Mouse (Mus musculus) limb, embryonic 11.5 days (tissue): ENCODE measurements at regions not wholly inside any gene's neighbourhood (a gene's known extent, or its start where the extent isn't known, plus 50 kb on each side); places are given as distances from the start of the nearest gene placed in this dataset.

Experiments
- ATAC-seq: fragments of 200-750 bp; cut with Nextera tagmentation; 2 replicates; pipeline ENCODE4 v1.8.0; 2017; ENCODE audit warnings: low read depth; ENCODE audit not compliant: insufficient number of reproducible peaks, low FRiP score, low TSS enrichment
- DNase-seq: peaks from one replicate; pipeline ENCODE4 v3.0.0-alpha.2; 2015; ENCODE audit warnings: low spot score
- H3K27ac ChIP-seq: fragments of 300-500 bp; sonication (generic); replicated peaks from 2 replicates; pipeline ENCODE4 v1.5.1; 2014; ENCODE audit warnings: low read depth, mild to moderate bottlenecking, low read length
- H3K27me3 ChIP-seq: fragments of 300-500 bp; sonication (generic); 2 replicates; pipeline ENCODE4 v1.6.1; 2014; ENCODE audit warnings: mild to moderate bottlenecking, low read length, mixed read lengths; ENCODE audit not compliant: control insufficient read depth, insufficient read depth
- H3K36me3 ChIP-seq: fragments of 300-500 bp; sonication (generic); 2 replicates; pipeline ENCODE4 v1.6.1; 2014; ENCODE audit warnings: mild to moderate bottlenecking, low read length, moderate library complexity, mixed read lengths; ENCODE audit not compliant: control insufficient read depth, insufficient read depth
- H3K4me1 ChIP-seq: fragments of 300-500 bp; sonication (generic); 2 replicates; pipeline ENCODE4 v1.6.1; 2014; ENCODE audit warnings: low read length, mixed read lengths; ENCODE audit not compliant: control insufficient read depth, insufficient read depth
- H3K4me2 ChIP-seq: fragments of 300-500 bp; sonication (generic); 2 replicates; pipeline ENCODE4 v1.6.1; 2014; ENCODE audit warnings: low read depth, mild to moderate bottlenecking, moderate library complexity; ENCODE audit not compliant: severe bottlenecking
- H3K4me3 ChIP-seq: fragments of 300-500 bp; sonication (generic); 2 replicates; pipeline ENCODE4 v1.5.1; 2014; ENCODE audit warnings: low read depth, low read length
- H3K9ac ChIP-seq: fragments of 300-500 bp; sonication (generic); 2 replicates; pipeline ENCODE4 v1.6.1; 2014; ENCODE audit warnings: mild to moderate bottlenecking, low read length
- H3K9me3 ChIP-seq: fragments of 300-500 bp; sonication (generic); 2 replicates; pipeline ENCODE4 v1.6.1; 2016; ENCODE audit warnings: low read length; ENCODE audit not compliant: control insufficient read depth
- WGBS: fragments of 180-500 bp; shearing (Covaris S2); extraction: QIAGEN DNeasy Blood & Tissue Kit; methylation state at CpG from one replicate; pipeline ENCODE4 v1.1.7; 2014; 5-methylcytosine and 5-hydroxymethylcytosine counted together

DNA sequence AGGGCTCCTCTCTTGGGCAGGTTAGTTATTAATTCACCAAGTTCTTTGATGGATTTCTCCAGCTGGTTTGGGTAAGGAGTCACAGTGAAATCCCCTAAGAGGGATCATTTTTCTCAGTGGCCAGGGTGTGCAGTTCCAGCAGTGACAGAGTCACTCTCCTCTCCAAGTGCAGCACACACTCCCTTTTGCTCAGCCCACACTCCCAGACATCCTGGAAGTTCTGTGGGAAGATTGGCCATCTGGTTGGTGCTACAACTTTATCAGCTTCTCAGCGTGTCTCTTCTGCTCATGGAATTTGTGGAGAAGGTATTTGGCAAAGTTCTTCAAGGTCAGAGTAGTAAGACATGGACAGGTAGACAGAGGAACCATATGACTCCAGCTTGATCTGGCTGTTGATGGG, 148.5 kb upstream of the Lrig1 start:
- H3K27me3 ChIP-seq = no peaks in the 10 kb centered on the region
- no peaks in the 10 kb centered on the region for H3K36me3 ChIP-seq
- no peak for DNase-seq
- no peak overlapping the region for H3K9ac ChIP-seq
- 88% methylated on average over 1 of the region's 1 CpGs for WGBS
- no peaks in the 10 kb centered on the region for H3K4me1 ChIP-seq
- H3K4me2 ChIP-seq = no peak overlapping the region
- H3K4me3 ChIP-seq = no peak overlapping the region
- no peak overlapping the region for H3K27ac ChIP-seq
- no peak for ATAC-seq
- H3K9me3 ChIP-seq = no peaks in the 10 kb centered on the region

DNA sequence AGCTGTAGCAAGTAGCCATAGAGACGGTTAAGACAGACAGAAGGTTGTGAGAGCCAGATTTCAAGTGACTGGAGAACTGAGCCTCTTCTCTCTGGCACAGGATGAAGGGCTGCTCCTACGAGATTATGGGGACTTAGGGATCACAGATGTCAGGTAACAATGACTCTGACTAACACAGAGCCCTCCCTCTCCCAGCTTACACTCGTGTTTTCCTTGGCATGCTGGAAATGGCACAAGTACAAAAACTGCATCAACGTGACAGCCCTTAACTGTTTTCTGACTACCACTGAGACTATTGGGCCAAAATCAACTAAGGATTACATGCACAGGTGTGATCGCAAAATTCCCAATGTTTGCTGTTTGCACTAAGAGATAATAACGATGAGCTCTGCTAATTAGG, 145.9 kb upstream of the Lrig1 start:
- H3K4me3 ChIP-seq = no peak overlapping the region
- no peak for ATAC-seq
- H3K9ac ChIP-seq = no peak overlapping the region
- 87% methylated on average over 6 of the region's 6 CpGs for whole genome bisulfite sequencing
- no peaks in the 10 kb centered on the region for H3K9me3 ChIP-seq
- no peaks in the 10 kb centered on the region for H3K27me3 ChIP-seq
- no peaks in the 10 kb centered on the region; the same call in 1 of the 2 replicates for H3K4me1 ChIP-seq
- no peaks in the 10 kb centered on the region for H3K36me3 ChIP-seq
- H3K27ac ChIP-seq = no peak overlapping the region
- H3K4me2 ChIP-seq = no peak overlapping the region
- DNase-seq = no peak

DNA sequence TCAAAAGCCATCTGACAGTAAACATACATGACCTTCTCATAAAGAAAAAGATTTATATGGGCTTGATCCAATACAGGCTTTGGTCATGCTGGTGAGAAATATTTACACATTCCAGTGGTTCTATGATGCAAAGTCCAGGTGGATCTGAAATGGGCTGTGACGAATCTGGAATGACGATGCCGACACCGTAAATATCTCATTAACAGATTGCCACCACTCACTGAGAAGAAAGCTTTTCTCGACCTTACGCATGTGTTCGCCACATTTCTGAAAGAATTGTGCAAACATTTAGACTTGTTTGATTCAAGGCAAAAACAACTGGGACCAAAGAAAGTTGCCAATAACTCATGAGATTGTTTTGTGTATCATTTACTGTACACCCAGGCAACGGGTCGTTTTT, 142.9 kb upstream of the Lrig1 start:
- 64% methylated on average over 9 of the region's 9 CpGs for WGBS
- no peak overlapping the region for H3K4me2 ChIP-seq
- no peaks in the 10 kb centered on the region for H3K9me3 ChIP-seq
- ATAC-seq (no peak), DNase-seq (no peak)
- H3K9ac ChIP-seq = no peak overlapping the region
- no peaks in the 10 kb centered on the region; the same call in 1 of the 2 replicates for H3K4me1 ChIP-seq
- H3K36me3 ChIP-seq = no peaks in the 10 kb centered on the region
- H3K4me3 ChIP-seq = no peak overlapping the region
- H3K27me3 ChIP-seq = no peaks in the 10 kb centered on the region
- no peak overlapping the region for H3K27ac ChIP-seq

DNA sequence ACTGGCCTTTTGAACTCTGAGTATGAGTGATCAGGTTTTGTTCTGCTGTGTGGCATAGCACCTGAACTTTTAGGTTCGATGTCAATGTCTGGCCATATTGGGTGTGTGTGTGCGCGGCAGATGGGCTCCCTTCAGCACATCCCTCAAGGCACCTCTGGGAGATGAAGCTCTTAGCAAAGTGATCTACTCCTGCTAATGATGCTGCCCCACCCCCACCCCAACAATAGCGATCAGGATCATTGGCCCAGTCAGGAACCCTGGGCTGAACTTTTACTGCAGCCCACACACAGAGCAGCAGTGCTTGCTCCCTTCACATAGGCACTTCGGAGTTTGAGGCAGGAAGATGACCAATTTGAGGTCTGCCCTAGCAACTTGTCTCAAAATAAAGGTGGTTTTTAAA, 141.9 kb upstream of the Lrig1 start:
- 57% methylated on average over 5 of the region's 5 CpGs for whole genome bisulfite sequencing
- no peaks in the 10 kb centered on the region; the same call in 1 of the 2 replicates for H3K4me1 ChIP-seq
- H3K4me2 ChIP-seq = no peak overlapping the region
- H3K4me3 ChIP-seq = no peak overlapping the region
- H3K9me3 ChIP-seq = no peaks in the 10 kb centered on the region
- H3K36me3 ChIP-seq = no peaks in the 10 kb centered on the region
- H3K27ac ChIP-seq = no peak overlapping the region
- DNase-seq = no peak
- no peak for ATAC-seq
- no peak overlapping the region for H3K9ac ChIP-seq
- no peaks in the 10 kb centered on the region for H3K27me3 ChIP-seq

DNA sequence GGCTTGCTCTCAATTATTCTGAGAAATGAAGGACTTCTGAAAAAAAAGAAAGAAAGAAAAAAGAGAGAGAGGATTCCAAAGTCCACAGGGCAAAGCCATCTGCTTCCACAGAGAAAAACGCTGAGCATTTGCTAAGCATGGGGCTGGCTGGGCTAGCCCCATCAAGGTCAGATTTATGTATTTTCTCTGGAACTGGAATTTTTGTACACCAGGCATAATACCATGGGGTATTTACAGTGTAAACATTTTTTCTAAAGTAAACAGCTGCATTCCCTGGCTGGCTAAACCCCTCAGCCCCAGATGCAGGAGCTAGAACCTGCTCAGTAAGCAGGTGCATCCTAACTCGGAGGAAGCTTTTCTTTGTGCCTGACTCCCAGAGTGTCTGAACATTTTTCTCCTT, 135.8 kb upstream of the Lrig1 start:
- ATAC-seq (no peak), DNase-seq (no peak)
- no peak overlapping the region for H3K9ac ChIP-seq
- H3K9me3 ChIP-seq = no peaks in the 10 kb centered on the region
- 67% methylated on average over 2 of the region's 2 CpGs for WGBS
- H3K4me1 ChIP-seq = peaks cover 3% of the 10 kb centered on the region; the same call in 1 of the 2 replicates
- H3K27ac ChIP-seq = no peak overlapping the region
- no peaks in the 10 kb centered on the region for H3K36me3 ChIP-seq
- H3K4me3 ChIP-seq = no peak overlapping the region
- H3K4me2 ChIP-seq = no peak overlapping the region
- no peaks in the 10 kb centered on the region for H3K27me3 ChIP-seq

DNA sequence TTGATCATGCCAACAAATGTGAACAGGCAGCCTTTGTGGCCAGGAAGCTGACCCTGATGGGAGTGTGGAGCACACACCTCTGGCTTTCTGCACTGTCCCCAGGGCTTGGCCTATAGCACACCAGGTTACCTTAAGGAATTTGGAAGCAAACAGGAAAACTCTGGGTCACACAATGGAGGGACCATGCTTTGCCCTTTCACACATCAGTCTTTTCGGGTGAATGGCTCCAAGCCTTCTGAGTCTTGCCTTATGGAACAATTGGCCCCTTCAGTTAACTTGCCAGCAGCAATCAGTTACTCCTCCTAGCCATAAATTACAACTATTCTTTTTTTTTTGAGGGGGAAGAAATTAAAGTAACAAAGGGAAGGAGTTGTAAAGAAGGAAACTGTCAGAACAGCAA, 134.6 kb upstream of the Lrig1 start:
- no peaks in the 10 kb centered on the region for H3K9me3 ChIP-seq
- WGBS = 58% methylated on average over 1 of the region's 1 CpGs
- no peak overlapping the region for H3K4me2 ChIP-seq
- DNase-seq (no peak), ATAC-seq (no peak)
- no peak overlapping the region for H3K4me3 ChIP-seq
- no peaks in the 10 kb centered on the region for H3K36me3 ChIP-seq
- no peaks in the 10 kb centered on the region for H3K27me3 ChIP-seq
- H3K27ac ChIP-seq = no peak overlapping the region
- peaks cover 3% of the 10 kb centered on the region; the same call in 1 of the 2 replicates for H3K4me1 ChIP-seq
- no peak overlapping the region for H3K9ac ChIP-seq

DNA sequence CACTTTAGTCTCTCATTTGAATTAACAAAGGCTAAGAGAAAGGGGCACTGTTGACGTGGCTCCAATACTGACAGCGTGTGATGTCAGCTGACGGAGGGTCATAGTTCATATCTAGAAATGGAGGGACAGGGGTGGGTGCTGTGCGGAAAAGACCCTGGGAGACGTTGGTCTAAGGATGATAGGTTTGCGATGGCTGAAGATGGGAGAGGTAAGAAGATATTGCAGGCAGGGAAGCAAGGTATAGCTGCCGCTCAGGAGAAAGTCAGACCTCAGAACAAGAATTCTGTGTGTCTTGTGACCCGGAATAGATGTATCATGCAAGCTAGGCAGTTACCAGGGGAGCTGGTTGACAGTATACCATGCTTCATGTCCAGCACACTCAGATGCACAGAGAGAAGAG, 130.8 kb upstream of the Lrig1 start:
- DNase-seq (no peak), ATAC-seq (no peak)
- Histone ChIP-seq H3K4me1 (peaks cover 3% of the 10 kb centered on the region; the same call in 1 of the 2 replicates), H3K27ac (no peak overlapping the region), H3K27me3 (no peaks in the 10 kb centered on the region), H3K4me2 (no peak overlapping the region), H3K9ac (no peak overlapping the region), H3K9me3 (no peaks in the 10 kb centered on the region), H3K4me3 (no peak overlapping the region), H3K36me3 (no peaks in the 10 kb centered on the region)
- WGBS = 90% methylated on average over 8 of the region's 8 CpGs

DNA sequence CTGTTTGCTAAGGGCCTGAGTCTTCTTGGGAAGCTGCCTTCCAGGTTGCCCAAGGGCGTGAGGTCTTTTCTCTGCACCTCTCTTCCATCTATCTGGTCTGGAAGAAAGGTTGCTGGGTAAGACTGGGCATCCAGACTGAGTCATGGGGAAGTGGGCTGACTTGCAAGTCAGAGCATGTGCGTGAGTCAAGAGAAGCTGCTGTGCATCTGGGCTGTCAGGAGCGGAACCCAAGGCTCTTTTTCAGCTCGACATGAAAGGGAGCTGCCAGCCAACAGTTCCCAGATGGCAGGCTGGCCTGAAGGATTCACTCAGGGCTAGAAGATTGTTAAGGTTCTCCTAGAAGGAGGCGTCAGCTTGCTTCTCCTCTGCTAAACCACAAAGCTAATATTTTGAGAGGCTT, 129.3 kb upstream of the Lrig1 start:
- H3K9me3 ChIP-seq = no peaks in the 10 kb centered on the region
- no peak overlapping the region for H3K27ac ChIP-seq
- no peaks in the 10 kb centered on the region for H3K36me3 ChIP-seq
- H3K4me2 ChIP-seq = no peak overlapping the region
- no peak for DNase-seq
- no peaks in the 10 kb centered on the region for H3K27me3 ChIP-seq
- no peak for ATAC-seq
- H3K4me1 ChIP-seq = peaks cover 3% of the 10 kb centered on the region; the same call in 1 of the 2 replicates
- WGBS = 76% methylated on average over 5 of the region's 5 CpGs
- H3K9ac ChIP-seq = no peak overlapping the region
- H3K4me3 ChIP-seq = no peak overlapping the region

DNA sequence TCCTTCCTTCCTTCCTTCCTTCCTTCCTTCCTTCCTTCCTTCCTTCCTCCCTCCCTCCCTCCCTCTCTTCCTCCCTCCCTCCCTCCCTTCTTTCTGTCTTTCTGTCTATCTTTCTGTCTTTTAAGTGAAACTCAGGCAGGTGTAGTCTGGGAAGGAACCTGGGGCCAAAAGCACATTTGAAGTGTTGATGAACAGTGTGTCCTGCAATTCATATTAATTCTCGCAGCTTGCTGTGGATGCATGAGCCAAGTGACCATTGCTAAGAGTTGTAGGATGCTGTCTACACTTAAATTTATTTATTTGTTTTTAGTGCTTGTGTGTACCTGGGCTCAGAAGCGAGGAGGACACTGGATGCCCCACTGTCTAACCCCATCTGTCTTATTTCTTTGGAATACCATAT, 126.7 kb upstream of the Lrig1 start:
- Histone ChIP-seq H3K9ac (no peak overlapping the region), H3K27ac (no peak overlapping the region), H3K9me3 (no peaks in the 10 kb centered on the region), H3K27me3 (no peaks in the 10 kb centered on the region), H3K4me1 (no peaks in the 10 kb centered on the region), H3K36me3 (no peaks in the 10 kb centered on the region), H3K4me2 (no peak overlapping the region), H3K4me3 (no peak overlapping the region)
- 73% methylated on average over 2 of the region's 2 CpGs for WGBS
- ATAC-seq (no peak), DNase-seq (no peak)
